Mouse (Mus musculus) heart, postnatal 0 days (tissue): ENCODE measurements at regions not wholly inside any gene's neighbourhood (a gene's known extent, or its start where the extent isn't known, plus 50 kb on each side); places are given as distances from the start of the nearest gene placed in this dataset.

Experiments
- ATAC-seq: fragments of 200-750 bp; cut with Nextera tagmentation; 2 replicates; pipeline ENCODE4 v1.8.0; 2017; ENCODE audit warnings: low read depth, moderate number of reproducible peaks, moderate library complexity; ENCODE audit not compliant: insufficient read depth
- DNase-seq: peaks from one replicate; pipeline ENCODE4 v3.0.0-alpha.2; 2016; ENCODE audit warnings: low spot score
- H3K27ac ChIP-seq: fragments of 300-500 bp; sonication (generic); 2 replicates; pipeline ENCODE4 v1.5.1; 2014; ENCODE audit warnings: low read depth, mild to moderate bottlenecking
- H3K27me3 ChIP-seq: fragments of 300-500 bp; sonication (generic); 2 replicates; pipeline ENCODE4 v1.6.1; 2014; ENCODE audit warnings: low read length, mixed read lengths; ENCODE audit not compliant: control insufficient read depth, insufficient read depth
- H3K36me3 ChIP-seq: fragments of 300-500 bp; sonication (generic); replicated peaks from 2 replicates; pipeline ENCODE4 v1.6.1; 2014; ENCODE audit warnings: low read length, mixed read lengths; ENCODE audit not compliant: control insufficient read depth, insufficient read depth
- H3K4me1 ChIP-seq: fragments of 300-500 bp; sonication (generic); 2 replicates; pipeline ENCODE4 v1.6.1; 2014; ENCODE audit warnings: antibody characterized with exemption; ENCODE audit not compliant: control insufficient read depth, insufficient read depth
- H3K4me2 ChIP-seq: fragments of 300-500 bp; sonication (generic); 2 replicates; pipeline ENCODE4 v1.6.1; 2014; ENCODE audit warnings: low read depth, mild to moderate bottlenecking, low read length, moderate library complexity
- H3K4me3 ChIP-seq: fragments of 300-500 bp; sonication (generic); 2 replicates; pipeline ENCODE4 v1.5.1; 2014; ENCODE audit warnings: low read depth, low read length
- H3K9ac ChIP-seq: fragments of 300-500 bp; sonication (generic); replicated peaks from 2 replicates; pipeline ENCODE4 v1.6.1; 2014; ENCODE audit warnings: low read depth, low read length, mixed read lengths
- H3K9me3 ChIP-seq: fragments of 300-500 bp; sonication (generic); replicated peaks from 2 replicates; pipeline ENCODE4 v1.6.1; 2016; ENCODE audit warnings: low read length; ENCODE audit not compliant: control insufficient read depth
- CTCF ChIP-seq: IDR thresholded peaks from 2 replicates; pipeline ENCODE4 v1.5.1; 2016; ENCODE audit warnings: antibody characterized with exemption, control low read depth, low read depth
- EP300 ChIP-seq: IDR thresholded peaks from 2 replicates; pipeline ENCODE4 v1.6.1; 2016; ENCODE audit warnings: antibody characterized with exemption, low read depth
- WGBS: fragments of 180-500 bp; shearing (Covaris S2); extraction: QIAGEN DNeasy Blood & Tissue Kit; methylation state at CpG from one replicate; pipeline ENCODE4 v1.1.7; 2014; 5-methylcytosine and 5-hydroxymethylcytosine counted together

- H3K4me3 ChIP-seq = no peak overlapping the region
- no peaks in the 10 kb centered on the region for H3K27me3 ChIP-seq
- no peak overlapping the region for H3K27ac ChIP-seq
- TF ChIP-seq CTCF (no peak), EP300 (no peak)
- ATAC-seq = no peak
- H3K9ac ChIP-seq = no peak overlapping the region
- no peaks in the 10 kb centered on the region for H3K9me3 ChIP-seq
- H3K4me2 ChIP-seq = no peak overlapping the region
- H3K4me1 ChIP-seq = no peaks in the 10 kb centered on the region
- no peak for DNase-seq
- H3K36me3 ChIP-seq = no peaks in the 10 kb centered on the region
- 69% methylated on average over 5 of the region's 5 CpGs for WGBS
Measured at GRCm38 (mm10) chr5:91722982-91723381, 205.6 kb downstream of the Parm1 start.

DNA sequence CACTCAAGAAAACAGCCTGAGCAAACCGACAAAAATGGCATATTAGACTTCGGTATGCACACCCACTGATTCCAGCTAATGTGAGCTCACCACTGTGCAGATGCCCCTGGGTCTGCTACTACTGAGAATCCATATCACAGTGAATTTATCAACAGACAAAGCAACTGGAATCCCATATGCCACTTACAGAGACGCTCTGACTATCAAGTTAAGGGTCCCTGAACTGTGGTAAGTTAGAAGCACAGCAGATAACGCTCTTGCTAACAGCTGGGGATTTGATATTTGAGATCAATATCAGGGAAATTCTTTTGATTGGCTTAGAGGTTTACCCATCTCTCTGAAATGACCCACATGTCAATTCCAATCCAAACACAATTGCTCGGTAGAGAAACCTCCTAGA is 205.0 kb downstream of the Parm1 start:
- no peaks in the 10 kb centered on the region for H3K36me3 ChIP-seq
- H3K27ac ChIP-seq = no peak overlapping the region
- no peak overlapping the region for H3K4me3 ChIP-seq
- no peaks in the 10 kb centered on the region for H3K9me3 ChIP-seq
- H3K4me2 ChIP-seq = no peak overlapping the region
- TF ChIP-seq CTCF = no peak
- TF ChIP-seq EP300 = no peak
- H3K9ac ChIP-seq = no peak overlapping the region
- no peaks in the 10 kb centered on the region for H3K4me1 ChIP-seq
- WGBS = 76% methylated on average over 5 of the region's 5 CpGs
- no peaks in the 10 kb centered on the region for H3K27me3 ChIP-seq
- DNase-seq = no peak
- ATAC-seq = no peak

DNA sequence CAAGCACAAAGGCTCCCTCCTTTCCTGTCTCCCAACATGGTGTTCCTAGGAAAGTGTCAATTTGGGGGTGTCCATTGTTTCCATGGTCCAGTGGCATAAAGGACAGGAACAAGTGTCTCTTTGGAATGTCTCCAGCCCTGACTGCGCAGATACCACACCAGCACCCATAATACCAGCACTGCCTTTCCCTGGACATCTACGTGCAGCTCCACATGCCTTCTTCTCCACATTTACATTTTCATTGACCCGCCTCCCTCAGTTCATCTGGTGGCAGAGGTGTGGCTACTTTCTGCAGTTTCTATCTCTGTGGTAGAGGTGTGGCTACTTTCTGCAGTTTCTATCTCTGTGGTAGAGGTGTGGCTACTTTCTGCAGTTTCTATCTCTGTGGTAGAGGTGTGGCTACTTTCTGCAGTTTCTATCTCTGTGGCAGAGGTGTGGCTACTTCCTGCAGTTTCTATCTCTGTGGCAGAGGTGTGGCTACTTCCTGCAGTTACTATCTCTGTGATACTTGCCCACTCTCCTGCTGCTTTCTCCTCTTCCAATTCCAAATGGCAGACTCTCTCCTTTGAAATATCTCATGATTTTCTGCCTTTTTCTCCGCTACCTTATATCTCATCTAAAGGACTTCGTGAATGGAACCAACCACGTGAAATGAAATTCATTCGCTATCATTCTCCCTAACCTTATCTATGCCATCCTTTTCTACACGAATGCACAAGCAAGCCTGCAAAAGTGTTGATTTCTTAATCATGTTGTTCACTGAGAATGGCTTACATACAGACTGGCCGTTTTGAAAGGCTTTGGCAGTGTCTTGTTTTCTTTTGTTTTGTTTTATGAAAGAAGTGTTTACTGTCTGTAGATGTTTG is 204.0 kb downstream of the Parm1 start:
- TF ChIP-seq CTCF (no peak), EP300 (no peak)
- H3K4me1 ChIP-seq = no peaks in the 10 kb centered on the region
- DNase-seq (no peak), ATAC-seq (no peak)
- no peak overlapping the region for H3K27ac ChIP-seq
- 72% methylated on average over 9 of the region's 9 CpGs for WGBS
- H3K9me3 ChIP-seq = no peaks in the 10 kb centered on the region
- H3K9ac ChIP-seq = no peak overlapping the region
- no peak overlapping the region for H3K4me3 ChIP-seq
- H3K4me2 ChIP-seq = no peak overlapping the region
- no peaks in the 10 kb centered on the region for H3K36me3 ChIP-seq
- H3K27me3 ChIP-seq = no peaks in the 10 kb centered on the region

DNA sequence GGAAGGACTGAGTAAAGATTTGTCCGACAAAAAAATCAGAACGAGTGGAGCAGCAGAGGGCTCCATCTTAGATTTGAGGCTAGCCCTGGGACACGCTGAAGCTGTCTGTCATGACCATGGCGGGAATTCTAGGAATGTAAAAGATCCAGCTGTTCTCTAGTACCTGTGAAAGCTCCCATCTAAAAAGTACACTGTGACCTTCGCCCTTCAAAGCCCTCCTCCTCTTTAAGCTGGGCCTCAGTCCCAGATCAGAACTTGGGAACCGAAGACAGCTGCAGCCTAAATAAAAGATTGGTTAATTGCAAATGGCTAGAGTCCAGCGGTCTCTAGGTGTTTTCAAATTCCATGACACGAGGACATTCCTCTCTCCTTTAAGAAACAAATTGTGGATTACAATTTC is 195.6 kb downstream of the Parm1 start:
- no peak for DNase-seq
- no peaks in the 10 kb centered on the region for H3K9me3 ChIP-seq
- no peak overlapping the region for H3K4me3 ChIP-seq
- WGBS = 40% methylated on average over 8 of the region's 8 CpGs
- no peak overlapping the region for H3K27ac ChIP-seq
- H3K4me1 ChIP-seq = peaks cover 3% of the 10 kb centered on the region; the same call in 1 of the 2 replicates
- no peak for ATAC-seq
- H3K27me3 ChIP-seq = no peaks in the 10 kb centered on the region
- TF ChIP-seq EP300 = no peak
- no peak for TF ChIP-seq CTCF
- no peak overlapping the region for H3K4me2 ChIP-seq
- no peaks in the 10 kb centered on the region for H3K36me3 ChIP-seq
- no peak overlapping the region for H3K9ac ChIP-seq

DNA sequence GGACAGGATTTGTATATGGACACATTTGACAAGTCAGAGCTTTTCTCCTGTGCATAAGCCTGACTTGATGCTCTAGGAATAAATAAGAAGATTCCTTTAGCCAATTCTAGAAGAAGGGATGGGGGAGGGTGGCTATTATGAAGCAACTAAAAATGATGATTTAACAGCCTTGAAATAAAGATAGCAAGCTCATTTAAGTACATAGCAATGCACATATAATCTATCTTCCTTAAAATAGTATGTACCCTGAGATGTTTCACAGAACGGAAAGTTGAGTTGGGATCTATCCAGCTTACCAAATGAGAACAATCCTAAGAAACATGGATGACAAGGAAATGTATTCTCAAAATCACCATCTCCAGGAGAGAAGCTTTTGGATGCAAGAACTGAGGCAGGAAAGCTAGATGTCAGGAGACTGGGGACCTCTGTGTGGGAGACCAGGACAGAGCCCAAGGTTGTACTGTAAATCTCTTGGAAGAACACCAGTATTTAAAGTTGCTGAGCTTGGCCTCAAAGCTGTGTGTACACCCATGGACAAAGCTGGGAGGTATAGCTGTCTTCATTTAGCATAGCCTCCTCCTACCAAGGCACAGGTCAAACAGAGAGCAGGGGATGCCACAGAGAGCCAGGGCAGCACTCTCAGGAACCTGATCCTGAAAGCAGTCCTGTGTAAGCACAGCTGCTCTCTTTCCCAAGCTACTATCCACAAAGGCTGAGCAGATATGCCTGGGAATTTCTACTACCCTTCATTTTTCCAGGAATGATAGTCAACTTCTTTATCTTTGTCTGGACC is 192.3 kb downstream of the Parm1 start:
- DNase-seq (no peak), ATAC-seq (no peak)
- Histone ChIP-seq H3K36me3 (no peaks in the 10 kb centered on the region), H3K9ac (no peak overlapping the region), H3K4me1 (peaks cover 3% of the 10 kb centered on the region; the same call in 1 of the 2 replicates), H3K4me2 (no peak overlapping the region), H3K9me3 (no peaks in the 10 kb centered on the region), H3K27me3 (no peaks in the 10 kb centered on the region), H3K27ac (no peak overlapping the region), H3K4me3 (no peak overlapping the region)
- TF ChIP-seq EP300 = no peak
- TF ChIP-seq CTCF = no peak
- WGBS = 53% methylated on average over 1 of the region's 1 CpGs
